Mouse (Mus musculus): ENCODE measurements around the gene Cxcl12. TPM values are rescaled to one million over a fixed set of nuclear protein-coding genes. Genes with fewer than 3 reads are reported as not detected.

Gene Cxcl12
- polyA plus RNA-seq, 2 experiments, result 41.3 to 43.6 TPM

DNA sequence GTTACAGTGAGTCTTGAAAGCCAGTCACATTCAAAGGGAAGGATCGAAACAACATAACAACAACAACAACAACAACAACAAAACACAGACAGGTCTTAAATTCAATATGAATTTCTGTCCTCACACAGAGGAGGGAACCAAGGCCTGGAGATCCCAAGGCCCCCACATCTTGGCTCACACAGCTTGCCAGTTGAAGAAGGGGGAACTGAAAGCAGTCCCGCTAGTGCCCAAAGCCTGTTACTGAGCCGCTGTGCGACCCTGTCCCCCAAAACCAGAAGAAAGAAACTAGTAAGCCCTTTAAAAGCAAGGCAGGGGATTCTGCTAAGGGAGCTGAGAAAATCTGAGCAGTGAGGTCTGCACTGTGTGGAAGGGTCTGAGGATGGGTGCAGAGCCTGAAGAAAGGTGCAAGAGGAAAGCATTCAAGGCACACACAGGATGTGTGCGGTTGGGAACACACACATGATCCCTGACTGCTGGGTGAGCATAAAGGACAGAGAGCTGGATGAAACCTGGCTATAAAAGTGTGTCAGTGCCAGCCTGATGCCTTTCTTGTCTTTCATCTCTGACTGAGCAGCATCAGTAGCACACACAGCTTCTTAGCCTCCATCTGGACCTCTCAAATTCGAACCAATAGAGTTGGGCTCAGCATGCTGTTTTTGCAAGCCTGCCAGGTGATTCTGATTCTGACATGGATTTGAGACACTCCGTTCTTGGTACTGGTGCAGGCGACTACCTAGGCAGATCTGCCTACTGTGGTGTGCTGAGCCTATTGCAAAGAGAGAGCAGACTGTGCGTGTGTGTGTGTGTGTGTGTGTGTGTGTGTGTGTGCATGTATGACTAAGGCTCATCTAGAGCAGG, 50.3 kb downstream of the Cxcl12 start:
- no peak overlapping the region for H3K4me3 ChIP-seq (ENCODE audit: insufficient read depth in 1 of 2, low read depth in 2 of 2, low read length in 2 of 2)
- no peaks in the 10 kb centered on the region for H3K9me3 ChIP-seq (ENCODE audit: control insufficient read depth, low read length)
- no peaks in the 10 kb centered on the region for H3K4me1 ChIP-seq (replicated peaks; ENCODE audit: control insufficient read depth in 2 of 2, insufficient read depth in 2 of 2, low read length in 1 of 2)
- H3K9ac ChIP-seq (replicated peaks), result no peak overlapping the region
- no peak overlapping the region for H3K27ac ChIP-seq
- H3K4me2 ChIP-seq (ENCODE audit: low read depth), result no peak overlapping the region
- DNase-seq (ENCODE audit: low read depth in 3 of 3, low spot score in 3 of 3) (no peak), ATAC-seq (ENCODE audit: insufficient read depth) (no peak)
- no peak for TF ChIP-seq CTCF (IDR thresholded peaks at IDR 0.05; ENCODE audit: low read depth)
- TF ChIP-seq EP300 (IDR thresholded peaks at IDR 0.05; ENCODE audit: low read depth), result no peak
- H3K27me3 ChIP-seq (ENCODE audit: control insufficient read depth, insufficient read depth, low read length), result no peaks in the 10 kb centered on the region
- H3K36me3 ChIP-seq (replicated peaks; ENCODE audit: control insufficient read depth, insufficient read depth, low read depth), result no peaks in the 10 kb centered on the region
- WGBS (ENCODE audit: insufficient replicate concordance), result 61% methylated on average over 9 of the region's 9 CpGs

DNA sequence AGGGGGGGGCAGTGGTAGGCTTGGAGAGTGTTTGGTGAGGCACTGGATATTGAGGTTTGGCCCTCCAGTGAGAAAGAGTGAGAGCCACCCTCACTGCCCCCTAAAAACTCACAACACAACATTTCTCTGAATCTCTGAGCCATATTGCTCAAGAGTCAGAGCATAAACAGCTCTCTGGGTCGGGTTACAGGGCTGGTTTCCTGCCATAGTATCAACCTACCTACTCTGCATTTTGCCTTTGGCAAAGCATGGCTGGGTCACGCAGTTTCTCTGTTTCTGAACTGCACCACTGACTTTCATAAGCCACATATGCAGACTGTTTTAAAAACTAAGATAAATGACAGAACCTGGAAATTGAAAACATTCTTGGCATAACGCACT, 51.0 kb downstream of the Cxcl12 start:
- 36% methylated on average over 3 of the region's 3 CpGs for WGBS (ENCODE audit: insufficient replicate concordance)
- Histone ChIP-seq H3K9me3 (ENCODE audit: control insufficient read depth, low read length) (no peaks in the 10 kb centered on the region), H3K27me3 (ENCODE audit: control insufficient read depth, insufficient read depth, low read length) (no peaks in the 10 kb centered on the region), H3K4me2 (ENCODE audit: low read depth) (no peak overlapping the region), H3K9ac (replicated peaks) (no peak overlapping the region), H3K4me1 (replicated peaks; ENCODE audit: control insufficient read depth in 2 of 2, insufficient read depth in 2 of 2, low read length in 1 of 2) (no peaks in the 10 kb centered on the region), H3K27ac (no peak overlapping the region), H3K36me3 (replicated peaks; ENCODE audit: control insufficient read depth, insufficient read depth, low read depth) (no peaks in the 10 kb centered on the region), H3K4me3 (ENCODE audit: insufficient read depth in 1 of 2, low read depth in 2 of 2, low read length in 2 of 2) (no peak overlapping the region)
- no peak for TF ChIP-seq EP300 (IDR thresholded peaks at IDR 0.05; ENCODE audit: low read depth)
- no peak for TF ChIP-seq CTCF (IDR thresholded peaks at IDR 0.05; ENCODE audit: low read depth)
- no peak for ATAC-seq (ENCODE audit: insufficient read depth)
- DNase-seq (ENCODE audit: low read depth in 3 of 3, low spot score in 3 of 3), result no peak

DNA sequence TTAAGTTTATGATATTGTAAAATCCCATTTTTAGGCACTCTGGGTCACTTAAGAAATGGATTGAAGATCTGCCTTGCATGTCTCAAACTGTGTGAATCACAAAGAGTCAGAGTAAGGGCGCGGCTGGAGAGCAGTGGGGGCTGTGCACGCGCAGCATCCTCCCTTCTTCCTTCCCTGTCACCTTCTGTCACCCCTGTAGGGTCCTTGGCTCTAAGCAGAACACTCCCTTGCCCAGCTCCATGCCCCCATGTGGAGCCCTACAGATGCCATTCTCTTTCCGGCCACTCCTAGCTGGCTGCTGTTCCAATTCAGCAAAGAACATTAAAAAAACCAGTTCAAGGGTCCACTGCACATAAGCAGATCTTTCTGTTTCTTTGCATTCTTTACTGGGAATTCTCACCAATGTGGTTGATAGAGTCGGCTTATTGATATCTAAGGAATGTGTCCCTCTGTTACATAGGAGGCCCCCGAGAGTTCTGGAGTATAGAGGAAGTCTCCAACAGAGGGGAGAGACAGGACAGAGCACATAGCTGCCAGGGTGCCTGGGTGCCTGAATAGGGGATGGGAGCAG, 51.7 kb downstream of the Cxcl12 start:
- no peak overlapping the region for H3K9ac ChIP-seq (replicated peaks)
- H3K9me3 ChIP-seq (ENCODE audit: control insufficient read depth, low read length), result no peaks in the 10 kb centered on the region
- no peaks in the 10 kb centered on the region for H3K4me1 ChIP-seq (replicated peaks; ENCODE audit: control insufficient read depth in 2 of 2, insufficient read depth in 2 of 2, low read length in 1 of 2)
- ATAC-seq (ENCODE audit: insufficient read depth) (no peak), DNase-seq (ENCODE audit: low read depth in 3 of 3, low spot score in 3 of 3) (no peak)
- no peaks in the 10 kb centered on the region for H3K36me3 ChIP-seq (replicated peaks; ENCODE audit: control insufficient read depth, insufficient read depth, low read depth)
- no peak overlapping the region for H3K4me3 ChIP-seq (ENCODE audit: insufficient read depth in 1 of 2, low read depth in 2 of 2, low read length in 2 of 2)
- WGBS (ENCODE audit: insufficient replicate concordance), result 64% methylated on average over 7 of the region's 7 CpGs
- no peak overlapping the region for H3K4me2 ChIP-seq (ENCODE audit: low read depth)
- H3K27ac ChIP-seq, result no peak overlapping the region
- H3K27me3 ChIP-seq (ENCODE audit: control insufficient read depth, insufficient read depth, low read length), result no peaks in the 10 kb centered on the region
- TF ChIP-seq EP300 (IDR thresholded peaks at IDR 0.05; ENCODE audit: low read depth), result no peak
- TF ChIP-seq CTCF (IDR thresholded peaks at IDR 0.05; ENCODE audit: low read depth), result no peak

DNA sequence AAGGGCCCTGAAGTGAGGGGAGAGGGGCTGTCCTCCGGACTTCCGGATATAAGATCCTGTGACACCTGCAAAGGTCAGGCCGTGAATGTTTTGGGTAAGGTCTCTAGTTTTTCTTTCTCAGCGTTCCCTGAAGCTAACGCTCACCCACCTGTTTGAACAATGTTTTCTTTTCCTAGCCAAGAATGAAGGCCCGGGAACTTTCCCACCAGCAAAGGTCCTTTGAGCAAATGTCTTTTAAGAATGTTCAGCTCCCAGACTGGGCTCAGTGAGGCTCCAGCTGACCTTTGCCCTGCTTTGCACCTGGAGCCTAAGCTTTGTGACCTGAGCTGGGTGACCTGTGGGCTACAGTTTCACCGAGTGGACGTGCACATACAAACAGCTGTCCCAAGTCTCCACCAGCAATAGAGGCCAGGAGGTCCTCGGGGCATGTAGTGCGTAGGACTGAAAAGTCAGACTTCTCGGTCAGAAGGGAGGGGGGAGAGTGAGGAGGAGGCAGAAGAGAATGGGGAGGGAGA, 52.6 kb downstream of the Cxcl12 start:
- ATAC-seq (ENCODE audit: insufficient read depth) (no peak), DNase-seq (ENCODE audit: low read depth in 3 of 3, low spot score in 3 of 3) (no peak)
- TF ChIP-seq CTCF (IDR thresholded peaks at IDR 0.05; ENCODE audit: low read depth), result no peak
- TF ChIP-seq EP300 (IDR thresholded peaks at IDR 0.05; ENCODE audit: low read depth), result no peak
- Histone ChIP-seq H3K4me1 (replicated peaks; ENCODE audit: control insufficient read depth in 2 of 2, insufficient read depth in 2 of 2, low read length in 1 of 2) (no peaks in the 10 kb centered on the region), H3K4me2 (ENCODE audit: low read depth) (no peak overlapping the region), H3K4me3 (ENCODE audit: insufficient read depth in 1 of 2, low read depth in 2 of 2, low read length in 2 of 2) (no peak overlapping the region), H3K36me3 (replicated peaks; ENCODE audit: control insufficient read depth, insufficient read depth, low read depth) (no peaks in the 10 kb centered on the region), H3K9me3 (ENCODE audit: control insufficient read depth, low read length) (no peaks in the 10 kb centered on the region), H3K27me3 (ENCODE audit: control insufficient read depth, insufficient read depth, low read length) (no peaks in the 10 kb centered on the region), H3K27ac (no peak overlapping the region), H3K9ac (replicated peaks) (no peak overlapping the region)
- WGBS (ENCODE audit: insufficient replicate concordance), result 66% methylated on average over 11 of the region's 11 CpGs
